Mouse (Mus musculus) kidney, embryonic 16.5 days (tissue): Measurements from ENCODE around the gene 5730596B20Rik. TPM values are rescaled to one million over a fixed set of nuclear protein-coding genes. Genes with fewer than 3 reads are reported as not detected.

Experiments used
- ATAC-seq: fragments of 200-750 bp; cut with Nextera tagmentation; 2 replicates; pipeline ENCODE4 v1.8.0; 2017; ENCODE audit warnings: moderate TSS enrichment; ENCODE audit not compliant: low FRiP score, low TSS enrichment
- H3K27ac ChIP-seq: fragments of 300-500 bp; sonication (generic); 2 replicates; pipeline ENCODE4 v1.5.1; 2014; ENCODE audit warnings: low read length
- H3K27me3 ChIP-seq: fragments of 300-500 bp; sonication (generic); 2 replicates; pipeline ENCODE4 v1.6.1; 2014; ENCODE audit warnings: low read length, control low read depth, mixed read lengths; ENCODE audit not compliant: insufficient read depth
- H3K36me3 ChIP-seq: fragments of 300-500 bp; sonication (generic); 2 replicates; pipeline ENCODE4 v1.6.1; 2014; ENCODE audit warnings: low read length, control low read depth, mixed read lengths; ENCODE audit not compliant: insufficient read depth
- H3K4me1 ChIP-seq: fragments of 300-500 bp; sonication (generic); 2 replicates; pipeline ENCODE4 v1.6.1; 2014; ENCODE audit warnings: low read length, control low read depth, mixed read lengths; ENCODE audit not compliant: insufficient read depth
- H3K4me2 ChIP-seq: fragments of 300-500 bp; sonication (generic); replicated peaks from 2 replicates; pipeline ENCODE4 v1.6.1; 2014; ENCODE audit warnings: low read depth, low read length
- H3K4me3 ChIP-seq: fragments of 300-500 bp; sonication (generic); 2 replicates; pipeline ENCODE4 v1.5.1; 2014; ENCODE audit warnings: mild to moderate bottlenecking, low read length
- H3K9ac ChIP-seq: fragments of 300-500 bp; sonication (generic); replicated peaks from 2 replicates; pipeline ENCODE4 v1.6.1; 2014; ENCODE audit warnings: low read length
- H3K9me3 ChIP-seq: fragments of 300-500 bp; sonication (generic); 2 replicates; pipeline ENCODE4 v1.6.1; 2016; ENCODE audit warnings: low read length, control low read depth
- WGBS: fragments of 180-500 bp; shearing (Covaris S2); extraction: QIAGEN DNeasy Blood & Tissue Kit; methylation state at CpG from one replicate; pipeline ENCODE4 v1.1.7; 2014; 5-methylcytosine and 5-hydroxymethylcytosine counted together
- polyA plus RNA-seq: library from polyadenylated mRNA; unstranded; fragments of >200 nt; fragmentation: Nextera tagmentation; extraction: Ambion mirVana; gene quantifications from 2 replicates; pipeline ENCODE4 v1.2.1, GENCODE M21; 2015

Gene 5730596B20Rik
- polyA plus RNA-seq, 1 experiment from 2014 or later: 1.7 TPM

DNA sequence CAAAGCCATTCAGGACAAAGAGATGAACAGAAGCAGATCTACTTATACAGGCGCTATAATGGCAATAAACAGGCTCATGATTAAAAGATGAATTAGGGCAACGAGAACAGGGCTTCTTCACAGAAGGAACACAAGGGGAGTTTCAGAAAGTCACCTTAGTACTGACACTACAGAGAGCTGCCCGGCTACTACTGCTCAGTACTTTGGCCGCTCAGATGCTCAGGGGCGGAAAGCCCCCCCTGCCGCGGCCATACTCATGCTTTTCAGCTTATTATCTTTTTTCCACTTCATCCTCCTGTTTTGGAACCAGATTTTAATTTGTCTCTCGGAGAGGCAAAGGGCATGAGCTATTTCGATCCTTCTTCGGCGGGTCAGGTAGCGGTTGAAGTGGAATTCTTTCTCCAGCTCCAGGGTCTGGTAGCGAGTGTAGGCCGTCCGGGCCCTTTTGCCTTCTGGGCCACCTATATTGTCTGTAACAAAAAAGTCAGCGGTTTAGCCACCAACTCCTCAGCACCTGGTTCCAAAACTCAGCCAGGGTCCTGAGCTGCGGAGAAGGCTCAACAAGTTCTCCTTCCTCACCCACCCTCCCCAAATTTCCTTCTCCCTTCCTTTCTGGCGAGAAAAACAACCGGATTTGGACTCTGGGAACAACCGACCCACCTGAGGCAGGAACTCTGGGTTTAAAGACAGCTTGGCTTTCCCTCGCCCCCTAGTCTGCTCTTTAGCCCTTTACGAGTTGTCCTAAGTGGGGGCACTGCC is 25.2 kb downstream of the 5730596B20Rik start:
- Histone ChIP-seq H3K36me3 (peaks cover 18% of the 10 kb centered on the region; the same call in 1 of the 2 replicates), H3K4me1 (peaks cover 87% of the 10 kb centered on the region), H3K27me3 (0 out of 2 replicates have a peak, but pooled peaks cover 5% of the 10 kb centered on the region), H3K4me2 (peak overlapping the region; percentile 81), H3K4me3 (peak overlapping the region; percentile 55), H3K9ac (peak overlapping the region; percentile 78), H3K9me3 (no peaks in the 10 kb centered on the region), H3K27ac (peak overlapping the region; percentile 78)
- WGBS: 20% methylated on average over 22 of the region's 22 CpGs
- ATAC-seq: no peak

- Histone ChIP-seq H3K27me3 (0 out of 2 replicates have a peak, but pooled peaks cover 5% of the 10 kb centered on the region), H3K9ac (peak overlapping the region; percentile 78), H3K4me2 (peak overlapping the region; percentile 81), H3K4me3 (peak overlapping the region; percentile 55), H3K9me3 (no peaks in the 10 kb centered on the region), H3K36me3 (peaks cover 18% of the 10 kb centered on the region; the same call in 1 of the 2 replicates), H3K27ac (peak overlapping the region; percentile 78), H3K4me1 (peaks cover 85% of the 10 kb centered on the region)
- no peak for ATAC-seq
- 6% methylated on average over 10 of the region's 10 CpGs for WGBS
These were observed 25.7 kb downstream of the 5730596B20Rik start for GRCm38 (mm10) chr6:52203121-52203370.

DNA sequence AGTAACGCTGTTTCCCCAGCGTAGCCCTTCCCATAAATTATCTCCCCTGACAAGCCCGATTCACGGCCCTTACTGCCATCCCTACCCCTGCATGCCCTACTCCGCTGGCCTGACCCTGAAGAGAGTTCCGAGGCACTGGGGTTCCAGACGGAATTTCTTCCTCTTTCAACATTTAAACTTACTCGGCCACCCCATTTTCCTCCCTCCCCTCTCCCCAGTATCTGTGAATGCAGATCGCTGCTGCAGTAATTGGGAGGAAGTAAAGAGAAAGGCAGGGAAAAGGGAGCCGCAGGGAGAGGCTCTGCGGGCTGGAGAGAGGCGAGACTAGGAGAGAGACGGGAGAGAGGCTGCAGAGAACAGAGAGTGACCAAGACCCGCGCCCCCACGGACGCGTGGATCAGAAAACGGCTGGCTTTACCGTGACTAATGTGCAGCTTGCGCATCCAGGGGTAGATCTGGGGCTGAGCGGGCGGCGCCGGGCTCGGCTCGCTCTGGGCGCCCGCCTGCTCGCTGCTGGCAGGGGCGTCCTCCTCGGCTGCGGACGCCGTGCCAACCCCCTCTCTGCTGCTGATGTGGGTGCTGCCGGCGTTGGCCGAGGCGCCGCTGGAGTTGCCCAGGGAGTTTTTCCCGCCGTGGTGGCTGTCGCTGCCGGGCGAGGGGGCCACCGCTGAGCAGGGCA is 26.2 kb downstream of the 5730596B20Rik start:
- H3K9me3 ChIP-seq: no peaks in the 10 kb centered on the region
- H3K4me2 ChIP-seq: peak overlapping the region; percentile 81
- 0 out of 2 replicates have a peak, but pooled peaks cover 5% of the 10 kb centered on the region for H3K27me3 ChIP-seq
- peaks cover 85% of the 10 kb centered on the region for H3K4me1 ChIP-seq
- ATAC-seq: no peak
- H3K4me3 ChIP-seq: peak overlapping the region; percentile 55
- H3K9ac ChIP-seq: peak overlapping the region; percentile 78
- peaks cover 18% of the 10 kb centered on the region; the same call in 1 of the 2 replicates for H3K36me3 ChIP-seq
- peak overlapping the region; percentile 78 for H3K27ac ChIP-seq
- WGBS: 2% methylated on average over 33 of the region's 46 CpGs

DNA sequence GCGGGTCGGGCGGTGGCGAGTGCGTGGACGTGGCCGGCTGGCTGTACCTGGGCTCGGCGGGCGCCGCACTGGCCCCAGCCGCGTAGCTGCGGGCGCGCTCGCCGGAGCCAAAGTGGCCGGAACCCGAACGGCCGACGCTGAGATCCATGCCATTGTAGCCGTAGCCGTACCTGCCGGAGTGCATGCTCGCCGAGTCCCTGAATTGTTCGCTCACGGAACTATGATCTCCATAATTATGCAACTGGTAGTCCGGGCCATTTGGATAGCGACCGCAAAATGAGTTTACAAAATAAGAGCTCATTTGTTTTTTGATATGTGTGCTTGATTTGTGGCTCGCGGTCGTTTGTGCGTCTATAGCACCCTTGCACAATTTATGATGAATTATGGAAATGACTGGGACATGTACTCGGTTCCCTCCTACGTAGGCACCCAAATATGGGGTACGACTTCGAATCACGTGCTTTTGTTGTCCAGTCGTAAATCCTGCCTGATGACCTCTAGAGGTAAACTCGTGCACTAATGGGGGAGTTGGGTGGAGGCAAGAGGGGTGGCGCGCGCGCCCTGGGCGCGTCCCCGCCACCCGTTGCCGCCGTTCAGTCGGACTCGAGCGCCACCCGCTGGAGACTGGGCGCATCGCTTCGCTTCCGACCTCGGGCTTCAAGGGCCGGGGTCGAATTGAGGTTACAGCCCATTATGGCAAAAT is 26.9 kb downstream of the 5730596B20Rik start, which contains the start of gene Hoxa5:
Gene Hoxa5, minus strand, starts transcription at position 538 of the 703 bp plus-strand sequence.
- Histone ChIP-seq H3K4me1 (peaks cover 81% of the 10 kb centered on the region), H3K4me2 (peak within 1 kb of the TSS; percentile 81), H3K4me3 (peak within 1 kb of the TSS; percentile 55), H3K9me3 (no peaks in the 10 kb centered on the region), H3K27me3 (0 out of 2 replicates have a peak, but pooled peaks cover 5% of the 10 kb centered on the region), H3K27ac (peak within 1 kb of the TSS; percentile 78), H3K9ac (peak within 1 kb of the TSS; percentile 78), H3K36me3 (peaks cover 18% of the 10 kb centered on the region; the same call in 1 of the 2 replicates)
- under 1% methylated on average over 62 of the region's 65 CpGs for WGBS
- peak; percentile 70 for ATAC-seq

- Histone ChIP-seq H3K36me3 (peaks cover 18% of the 10 kb centered on the region; the same call in 1 of the 2 replicates), H3K9ac (peak overlapping the region; percentile 62), H3K9me3 (no peaks in the 10 kb centered on the region), H3K27me3 (0 out of 2 replicates have a peak, but pooled peaks cover 5% of the 10 kb centered on the region), H3K4me3 (peak overlapping the region; percentile 55), H3K27ac (peak overlapping the region; percentile 43), H3K4me1 (peaks cover 82% of the 10 kb centered on the region), H3K4me2 (peak overlapping the region; percentile 81)
- no peak for ATAC-seq
- 14% methylated on average over 14 of the region's 14 CpGs for WGBS
These were observed 27.9 kb downstream of the 5730596B20Rik start for GRCm38 (mm10) chr6:52205221-52205620.

DNA sequence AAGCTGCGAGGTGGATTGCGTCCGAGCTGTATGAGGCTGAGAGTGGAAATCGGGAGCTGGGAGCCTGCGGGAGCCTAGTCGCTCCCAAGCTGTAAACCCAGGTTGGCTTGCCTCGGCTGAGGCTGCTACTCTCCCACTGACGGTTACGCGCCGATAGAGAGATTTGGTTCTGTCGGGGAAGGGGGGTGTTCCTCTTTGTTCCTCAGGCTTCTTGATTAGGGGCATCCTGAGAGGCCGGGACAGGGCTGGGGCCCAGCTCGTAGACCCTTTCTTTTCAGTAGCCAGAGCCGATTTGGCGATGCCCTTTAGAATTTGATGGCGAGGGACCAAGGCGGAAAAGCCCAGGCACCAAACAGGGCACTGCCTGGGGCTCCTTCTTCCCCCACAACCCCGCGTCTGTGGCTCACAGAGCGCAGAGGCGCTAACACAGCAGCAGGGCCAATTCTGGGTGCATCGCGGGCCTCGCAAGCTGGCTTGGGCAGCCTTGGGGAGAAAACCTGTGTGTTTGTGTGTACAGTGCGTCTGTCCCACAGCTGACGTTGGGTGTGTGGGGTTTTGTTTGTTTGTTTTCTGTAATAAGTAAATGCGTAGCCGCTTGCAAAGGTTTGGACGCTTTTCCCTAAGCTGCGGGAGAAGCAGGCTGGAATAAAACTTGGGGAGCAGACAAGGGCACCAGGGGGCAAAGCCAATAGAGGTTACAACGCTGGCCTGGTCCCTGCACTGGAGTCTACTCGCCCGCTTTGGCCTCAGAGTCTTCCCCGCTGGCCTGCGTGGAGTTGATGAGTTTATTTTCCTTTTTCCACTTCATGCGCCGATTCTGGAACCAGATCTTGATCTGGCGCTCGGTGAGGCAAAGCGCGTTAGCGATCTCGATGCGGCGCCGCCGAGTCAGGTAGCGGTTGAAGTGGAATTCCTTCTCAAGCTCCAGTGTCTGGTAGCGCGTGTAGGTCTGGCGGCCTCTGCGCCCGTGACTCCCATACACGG is 28.6 kb downstream of the 5730596B20Rik start:
- peak overlapping the region; percentile 43 for H3K27ac ChIP-seq
- H3K9me3 ChIP-seq: no peaks in the 10 kb centered on the region
- 14% methylated on average over 55 of the region's 55 CpGs for WGBS
- H3K4me3 ChIP-seq: peak overlapping the region; percentile 55
- H3K4me2 ChIP-seq: peak overlapping the region; percentile 81
- 0 out of 2 replicates have a peak, but pooled peaks cover 6% of the 10 kb centered on the region for H3K27me3 ChIP-seq
- peaks cover 77% of the 10 kb centered on the region for H3K4me1 ChIP-seq
- peak overlapping the region; percentile 62 for H3K9ac ChIP-seq
- H3K36me3 ChIP-seq: peaks cover 17% of the 10 kb centered on the region; the same call in 1 of the 2 replicates
- no peak for ATAC-seq

GRCm38 (mm10) chr6:52206882-52207683 is 29.8 kb downstream of the 5730596B20Rik start:
- H3K4me3 ChIP-seq: peak overlapping the region; percentile 55
- no peak for ATAC-seq
- peak overlapping the region; percentile 81 for H3K4me2 ChIP-seq
- H3K9ac ChIP-seq: peak overlapping the region; percentile 62
- 0 out of 2 replicates have a peak, but pooled peaks cover 4% of the 10 kb centered on the region for H3K27me3 ChIP-seq
- WGBS: 18% methylated on average over 4 of the region's 4 CpGs
- H3K9me3 ChIP-seq: no peaks in the 10 kb centered on the region
- H3K27ac ChIP-seq: peak overlapping the region; percentile 56
- peaks cover 8% of the 10 kb centered on the region; the same call in 1 of the 2 replicates for H3K36me3 ChIP-seq
- peaks cover 69% of the 10 kb centered on the region for H3K4me1 ChIP-seq

DNA sequence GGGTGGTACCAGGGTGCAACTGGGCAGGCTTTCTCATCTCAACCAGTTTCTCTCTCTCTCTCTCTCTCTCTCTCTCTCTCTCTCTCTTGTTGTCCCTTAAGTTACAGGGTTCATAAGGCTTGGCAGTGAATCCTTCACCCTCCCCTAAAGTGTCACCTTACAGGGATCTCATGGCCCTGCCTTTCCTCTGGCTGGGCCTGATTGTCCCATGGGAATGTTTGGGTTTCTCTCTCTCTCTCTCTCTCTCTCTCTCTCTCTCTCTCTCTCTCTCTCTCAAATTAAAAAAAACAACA is 30.3 kb downstream of the 5730596B20Rik start:
- peak overlapping the region; percentile 81 for H3K4me2 ChIP-seq
- peaks cover 64% of the 10 kb centered on the region for H3K4me1 ChIP-seq
- peak overlapping the region; percentile 56 for H3K27ac ChIP-seq
- H3K9me3 ChIP-seq: no peaks in the 10 kb centered on the region
- peak overlapping the region; percentile 62 for H3K9ac ChIP-seq
- no peak for ATAC-seq
- peaks cover 8% of the 10 kb centered on the region; the same call in 1 of the 2 replicates for H3K36me3 ChIP-seq
- H3K27me3 ChIP-seq: 0 out of 2 replicates have a peak, but pooled peaks cover 4% of the 10 kb centered on the region
- peak overlapping the region; percentile 55 for H3K4me3 ChIP-seq
